Mouse (Mus musculus): Measurements from ENCODE around the gene Dnajc13.
A peak's percentile ranks its signal among the peaks of the same experiment; 100 is the strongest.

The Dnajc13 gene

DNA sequence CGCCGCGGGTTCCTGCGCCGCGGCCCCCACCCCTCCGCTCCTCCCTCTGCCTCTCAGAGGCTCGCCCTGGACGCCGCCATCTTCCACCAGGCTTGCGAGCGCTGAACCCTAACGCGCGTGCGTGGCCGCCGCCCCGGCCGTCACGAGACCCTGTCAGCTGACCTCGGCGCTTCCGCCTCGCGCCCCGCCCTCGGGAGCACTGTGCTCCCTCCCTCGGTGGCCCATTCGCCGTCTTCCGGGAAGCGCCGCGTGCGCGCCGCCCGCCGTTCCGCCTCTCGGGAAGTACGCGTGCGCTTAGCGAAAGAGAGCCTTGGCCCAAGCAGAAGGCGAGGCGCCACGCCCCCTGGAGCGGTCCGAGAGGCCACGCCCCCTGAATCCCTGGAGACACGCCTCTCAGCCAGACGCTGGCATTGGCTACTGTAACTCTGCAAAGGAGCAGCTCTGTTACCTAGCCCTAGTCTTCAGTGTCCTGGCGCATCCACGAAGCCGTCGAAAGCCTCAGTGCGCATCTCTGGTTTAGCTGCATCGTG is at the start of gene Dnajc13:
Gene Dnajc13 (minus strand): TSS at position 108 of the 530 bp plus-strand sequence.
- peak; percentile 96 to 98 for DNase-seq

DNA sequence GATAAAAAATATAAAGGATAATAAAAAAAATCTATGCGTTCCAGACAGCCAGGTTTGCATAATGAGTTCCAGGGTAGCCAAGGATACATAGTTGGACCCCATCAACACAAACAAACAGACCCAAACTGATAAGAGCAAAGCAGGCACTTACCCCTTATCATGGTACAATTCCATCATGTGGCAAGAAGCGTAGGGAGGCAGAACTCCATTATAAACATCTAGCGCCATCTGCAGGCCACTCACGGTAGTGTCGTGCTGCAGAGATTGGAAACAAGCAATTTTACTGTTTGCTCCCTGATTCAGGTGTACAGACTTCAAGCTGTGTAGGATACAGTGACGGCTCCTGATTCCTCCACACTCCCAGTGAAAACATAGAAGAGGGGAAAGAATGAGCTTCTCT is 44.0 kb upstream of the Dnajc13 start:
- DNase-seq = peak; percentile 66 to 79

DNA sequence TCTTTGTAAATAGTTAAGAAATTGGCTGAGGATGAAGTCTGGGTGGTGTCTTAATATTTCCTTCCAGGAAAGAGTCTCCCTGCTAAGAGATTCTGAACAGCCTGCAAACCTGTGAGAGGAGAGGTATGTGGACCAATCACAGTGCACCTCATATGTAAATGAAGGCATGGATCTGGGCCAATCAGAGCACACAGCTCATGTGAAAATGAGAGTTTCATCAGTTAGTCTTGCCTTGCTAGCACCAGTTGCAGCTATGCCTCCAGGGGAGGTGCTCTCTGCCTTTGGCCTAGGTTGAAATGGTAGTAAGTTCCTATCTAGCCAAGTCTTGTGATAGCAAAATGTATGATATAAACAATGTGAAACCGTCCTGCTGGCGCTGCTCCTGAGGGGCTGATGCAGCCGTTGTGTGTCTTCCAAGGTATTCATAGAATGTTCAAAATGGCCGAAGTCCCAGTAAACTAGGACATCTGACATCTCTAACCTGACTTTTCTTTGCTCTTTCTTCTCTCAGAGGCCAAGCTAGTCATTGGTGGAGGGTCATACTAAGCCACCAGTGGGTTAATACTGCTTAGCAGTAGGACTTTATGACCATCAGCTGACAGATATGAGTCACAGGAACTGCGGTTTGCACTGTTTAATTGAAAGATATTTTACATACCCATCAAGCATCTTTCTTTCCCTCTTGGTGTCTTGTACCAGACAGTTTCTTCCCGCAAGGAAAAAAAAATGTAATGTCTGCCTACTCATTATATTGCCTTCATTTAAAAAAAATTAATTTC is 42.8 kb upstream of the Dnajc13 start:
- no peak for DNase-seq

DNA sequence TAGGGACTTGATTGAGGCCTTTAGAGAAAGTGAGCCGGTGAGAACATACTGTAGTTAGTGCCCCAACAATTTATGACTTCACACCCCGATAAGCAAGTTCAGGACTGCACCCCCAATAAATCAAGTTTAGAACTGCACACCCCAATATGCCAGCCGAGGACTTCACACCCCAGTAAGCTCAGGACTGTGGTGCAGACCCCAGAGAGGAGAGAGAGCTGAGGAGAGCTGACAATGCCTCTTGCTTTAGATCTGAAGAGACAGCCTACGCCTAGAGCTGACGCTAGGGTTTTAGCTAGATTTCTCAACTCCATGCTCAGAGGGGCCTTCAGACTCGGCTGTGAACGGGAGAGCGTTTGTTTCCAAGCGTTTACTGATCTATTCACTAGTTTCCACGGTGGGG is 42.1 kb upstream of the Dnajc13 start:
- DNase-seq = no peak

DNA sequence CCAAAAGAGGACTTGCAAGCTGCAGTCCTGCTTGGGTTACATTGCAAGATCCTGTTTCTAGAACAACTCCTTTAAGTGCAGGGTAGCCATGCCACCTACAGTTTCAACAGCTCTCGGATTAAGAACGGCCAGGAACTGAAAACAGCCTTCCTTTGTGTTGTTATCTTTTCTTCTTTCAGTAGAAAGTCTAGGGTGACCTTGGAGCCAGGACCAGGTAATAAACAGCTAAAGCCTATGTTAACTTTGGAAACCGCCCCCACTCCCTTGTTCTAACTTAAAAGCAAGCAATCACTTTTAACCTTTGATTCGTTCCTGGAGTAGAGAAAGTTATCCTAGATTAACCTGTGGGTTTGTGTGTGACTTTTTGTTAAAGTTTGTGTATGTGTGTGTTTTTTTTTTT is 41.6 kb upstream of the Dnajc13 start:
- DNase-seq = no peak

DNA sequence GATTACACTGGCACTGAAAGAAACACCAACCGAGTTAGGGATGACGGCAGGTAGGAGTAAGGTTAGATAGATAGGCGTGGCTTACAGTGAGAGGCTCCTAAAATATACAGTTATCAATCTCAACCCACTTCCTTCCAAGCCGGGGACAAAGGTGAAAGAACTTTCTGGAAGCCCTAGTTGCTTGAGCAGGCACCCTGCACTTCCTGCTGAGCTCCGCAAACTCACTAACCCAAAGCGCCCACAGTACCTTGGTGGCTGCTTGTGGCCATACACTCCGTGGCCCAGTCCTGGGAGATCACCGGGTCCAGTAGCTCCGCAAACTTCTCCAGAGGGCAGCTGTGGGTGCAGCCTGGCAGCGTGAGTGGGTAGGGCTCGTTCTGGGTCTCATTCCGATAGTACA is 37.8 kb upstream of the Dnajc13 start:
- DNase-seq = no peak

DNA sequence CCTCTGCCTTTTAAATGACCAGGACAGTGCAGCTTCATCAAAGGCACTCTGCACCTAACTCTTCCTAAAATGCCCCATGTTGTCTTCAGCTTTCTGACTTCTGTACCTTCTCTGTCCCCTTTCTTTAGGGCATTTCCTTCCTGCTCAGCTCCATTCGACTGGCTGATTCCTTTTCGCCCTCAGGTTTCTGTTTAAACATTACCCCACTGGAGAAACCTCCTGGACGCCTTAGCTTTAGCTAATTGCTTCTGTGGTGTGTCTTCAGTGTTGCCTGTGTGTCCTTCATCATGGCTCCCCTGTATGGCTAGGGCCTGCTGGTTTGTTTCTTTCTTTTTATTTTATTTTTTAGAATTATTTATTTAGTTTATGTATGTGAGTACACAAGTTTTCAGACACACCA is 34.3 kb upstream of the Dnajc13 start:
- no peak for DNase-seq

DNA sequence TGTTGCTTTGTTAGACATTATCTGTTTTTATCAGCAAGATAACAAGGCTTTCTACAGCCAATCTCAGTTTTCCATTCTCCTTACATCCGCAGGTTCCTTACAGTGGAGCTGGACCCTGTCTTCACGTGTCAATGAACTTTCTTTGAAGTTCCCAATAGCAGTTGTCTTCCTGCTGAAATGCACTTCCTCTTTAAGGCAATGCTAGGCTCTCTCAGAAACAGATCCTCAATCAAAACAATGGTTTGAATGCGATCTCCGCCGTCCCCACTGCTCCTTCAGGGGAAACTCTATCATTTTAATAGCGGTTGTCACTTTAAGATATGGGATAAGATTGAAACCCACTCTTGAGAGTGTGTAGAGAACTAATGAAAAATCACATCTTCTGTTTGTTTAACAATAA is 22.2 kb upstream of the Dnajc13 start:
- no peak for DNase-seq

DNA sequence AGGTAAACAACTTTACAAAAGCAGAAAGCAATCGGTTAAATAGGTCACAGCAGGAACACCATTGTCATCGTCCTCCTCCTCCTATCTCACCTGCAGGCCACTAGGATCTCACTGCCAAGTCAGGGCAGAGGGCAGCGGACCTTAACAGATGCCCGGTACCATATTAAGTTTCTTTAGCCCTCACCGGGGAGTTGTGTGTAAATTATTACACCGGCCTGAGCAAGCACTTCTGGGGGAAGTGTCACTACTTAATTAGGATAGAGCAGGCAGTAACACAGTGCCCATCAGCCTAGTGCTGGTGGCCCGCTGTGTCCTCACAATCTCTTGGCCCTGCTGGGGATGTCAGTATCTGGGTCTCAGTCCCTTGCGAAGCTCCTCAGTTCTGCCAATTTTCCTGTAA is 19.8 kb upstream of the Dnajc13 start:
- no peak for DNase-seq

DNA sequence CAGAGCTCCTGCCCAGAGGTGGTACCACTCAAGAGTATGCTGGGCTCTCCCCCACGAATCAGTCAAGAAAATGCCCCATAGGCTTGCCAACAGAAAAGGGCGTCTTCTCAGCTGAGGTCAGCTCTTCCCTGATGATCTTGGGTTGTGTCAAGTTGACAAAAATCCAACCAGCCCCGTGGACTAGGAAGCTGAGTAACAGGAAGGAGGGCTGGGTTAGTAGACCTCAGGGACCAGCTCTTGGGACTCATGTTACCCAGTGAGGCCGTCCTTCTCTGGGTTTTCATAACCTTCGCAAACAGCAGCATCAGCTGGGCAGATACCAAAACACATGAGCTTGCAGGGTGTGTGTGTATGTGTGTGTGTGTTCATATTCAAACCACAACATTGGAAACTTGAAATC is 19.0 kb upstream of the Dnajc13 start:
- DNase-seq = no peak

DNA sequence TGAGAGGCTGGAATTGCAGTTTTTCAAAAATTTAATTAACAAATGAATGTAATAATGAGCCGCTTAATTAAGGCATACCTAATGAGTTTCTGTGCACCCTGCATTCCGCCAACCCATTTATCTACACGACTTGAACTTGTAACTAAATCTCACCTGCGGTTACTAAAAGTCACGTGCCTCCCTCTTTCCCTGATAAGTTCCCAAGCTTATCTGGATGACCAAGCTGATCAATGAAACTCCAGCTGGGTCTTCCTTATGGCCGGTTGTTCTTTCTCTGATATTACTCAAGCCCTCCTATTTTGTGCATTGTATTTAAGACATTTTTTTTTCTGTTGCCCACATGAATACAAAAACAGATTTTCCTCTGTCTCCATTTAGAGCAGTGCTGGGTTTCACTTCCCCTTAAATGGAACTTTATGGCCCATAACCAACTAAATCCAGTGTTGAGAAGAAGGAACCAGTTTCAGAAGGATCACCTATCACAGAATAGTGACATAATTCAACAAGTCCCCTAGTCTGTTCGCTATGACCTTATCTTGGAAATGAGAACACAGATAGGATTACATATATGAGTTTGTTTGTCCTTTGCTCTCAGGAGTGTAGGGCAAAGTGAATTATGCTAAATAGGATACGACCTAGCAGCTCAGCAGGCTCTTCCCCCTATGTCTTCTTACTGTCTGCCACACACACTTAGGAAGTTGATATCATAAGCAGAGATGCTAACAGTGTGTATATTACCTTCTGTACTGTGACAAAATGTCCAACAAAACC is 18.2 kb upstream of the Dnajc13 start:
- no peak for DNase-seq

DNA sequence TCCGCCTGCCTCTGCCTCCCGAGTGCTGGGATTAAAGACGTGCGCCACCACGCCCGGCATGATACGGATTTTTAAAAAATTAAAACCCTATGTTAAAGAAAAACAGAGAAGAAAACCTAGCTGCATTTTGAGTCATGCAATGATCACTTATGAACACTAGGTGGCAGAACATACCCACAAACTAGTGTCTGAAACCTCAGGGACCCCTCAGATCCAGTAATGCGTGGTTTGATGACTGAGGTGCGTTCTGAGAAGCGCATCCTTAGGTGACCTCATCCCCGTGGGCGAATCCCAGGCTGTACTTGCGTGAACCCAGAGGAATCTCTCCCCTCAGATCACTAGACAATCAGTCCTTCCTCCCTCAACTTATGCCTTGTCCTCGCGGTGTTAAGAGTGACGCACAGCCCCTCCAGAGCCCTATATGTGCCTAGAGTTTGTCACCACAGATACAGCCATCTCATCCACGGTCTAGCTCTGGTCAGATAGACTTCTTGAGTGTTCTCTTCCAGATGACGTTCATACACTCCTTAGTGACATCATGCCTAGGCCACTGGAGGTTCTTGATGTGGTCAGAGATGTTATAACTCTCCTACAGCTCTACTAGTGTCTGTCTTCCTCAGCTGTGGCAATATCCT is 14.9 kb upstream of the Dnajc13 start:
- peak; percentile 14 to 16 for DNase-seq

DNA sequence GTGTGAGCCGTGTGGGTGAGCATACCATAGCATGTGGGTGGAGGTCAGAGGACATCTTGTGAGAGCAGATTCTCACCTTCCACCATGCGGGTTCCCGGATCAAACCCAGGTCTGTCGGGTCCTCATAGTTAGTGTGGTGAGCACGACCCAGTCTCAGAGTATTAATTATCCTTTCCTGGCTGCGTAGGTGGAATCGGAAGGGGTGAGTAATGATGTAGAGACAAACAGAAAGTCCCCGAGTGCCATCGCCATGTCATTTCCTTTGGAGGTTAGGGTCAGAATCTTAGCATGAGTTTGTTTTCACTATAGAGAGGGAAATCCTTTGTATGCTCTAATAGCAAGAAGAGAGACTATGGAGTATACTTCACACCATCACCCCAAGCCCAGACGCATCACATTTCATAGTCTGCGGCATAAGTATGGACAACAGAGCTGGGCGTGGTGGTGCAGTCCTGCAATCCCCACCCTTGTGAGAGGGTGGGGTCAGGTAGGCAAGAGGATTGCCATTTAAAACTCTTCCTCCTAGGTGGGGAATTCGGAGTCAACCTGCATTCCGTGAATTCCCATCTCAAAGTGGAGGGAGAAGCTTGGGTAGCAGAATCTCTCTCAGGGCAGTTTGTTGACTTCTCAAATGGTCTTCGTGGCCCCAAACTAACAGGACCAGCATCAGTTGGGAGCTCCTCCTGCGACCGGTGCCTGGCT is 12.5 kb upstream of the Dnajc13 start:
- no peak for DNase-seq

DNA sequence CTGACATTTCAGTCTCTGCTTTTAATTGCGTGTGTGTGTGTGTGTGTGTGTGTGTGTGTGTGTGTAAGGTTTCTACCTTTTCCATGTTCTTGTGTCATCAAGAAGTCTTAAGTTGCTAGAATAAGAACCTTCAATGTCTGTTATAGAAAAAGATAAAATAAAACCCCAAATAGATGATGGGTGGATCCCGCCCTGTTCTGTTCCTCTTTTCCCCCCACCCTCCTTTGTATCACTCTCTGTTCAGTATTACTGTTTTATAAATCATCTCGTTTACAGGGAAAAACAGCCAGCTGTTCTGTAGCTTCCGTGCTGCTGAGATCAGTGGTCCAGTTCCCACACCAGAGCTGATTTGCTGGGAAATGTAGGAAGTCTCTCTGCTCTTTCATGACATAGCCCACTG is 9.3 kb upstream of the Dnajc13 start:
- DNase-seq = no peak

DNA sequence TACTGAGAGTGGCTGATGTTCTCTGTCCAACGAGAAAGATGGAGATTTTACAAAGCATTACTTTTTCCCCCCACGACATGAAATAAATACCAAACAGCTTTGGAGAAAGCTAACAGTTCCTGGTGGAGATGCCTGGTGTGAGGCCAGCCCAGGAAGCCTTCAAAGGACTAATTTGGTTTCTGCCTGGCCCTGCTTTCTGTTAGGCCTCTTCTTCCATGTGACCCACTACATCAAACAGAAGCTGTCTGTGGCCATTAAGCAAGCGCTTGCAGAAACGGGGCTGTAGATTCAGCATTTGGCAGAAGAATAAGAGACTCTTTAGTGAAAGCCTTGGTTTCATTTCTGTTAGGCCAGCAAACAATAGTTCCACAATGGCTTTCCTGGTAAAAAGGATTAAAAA is 8.9 kb upstream of the Dnajc13 start:
- DNase-seq = no peak

DNA sequence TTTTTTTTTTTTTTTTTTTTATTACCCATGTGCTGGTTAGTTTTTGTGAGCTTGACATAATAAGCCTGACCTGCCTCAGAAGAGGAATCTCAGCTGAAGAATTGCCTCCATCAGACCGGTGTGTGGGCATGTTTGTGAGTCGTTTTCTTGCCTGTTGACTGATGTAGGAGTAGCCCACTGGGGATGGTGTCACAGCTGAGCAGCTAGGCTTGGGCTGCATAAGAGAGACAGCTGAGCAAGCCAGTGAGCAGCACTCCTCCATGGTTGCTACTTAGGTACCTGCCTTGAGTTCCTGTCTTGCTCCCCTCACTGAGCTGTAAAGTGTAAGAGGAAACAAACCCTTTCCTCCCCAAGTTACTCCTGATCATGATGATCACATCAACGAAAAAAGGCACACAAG is 7.2 kb upstream of the Dnajc13 start:
- no peak for DNase-seq

DNA sequence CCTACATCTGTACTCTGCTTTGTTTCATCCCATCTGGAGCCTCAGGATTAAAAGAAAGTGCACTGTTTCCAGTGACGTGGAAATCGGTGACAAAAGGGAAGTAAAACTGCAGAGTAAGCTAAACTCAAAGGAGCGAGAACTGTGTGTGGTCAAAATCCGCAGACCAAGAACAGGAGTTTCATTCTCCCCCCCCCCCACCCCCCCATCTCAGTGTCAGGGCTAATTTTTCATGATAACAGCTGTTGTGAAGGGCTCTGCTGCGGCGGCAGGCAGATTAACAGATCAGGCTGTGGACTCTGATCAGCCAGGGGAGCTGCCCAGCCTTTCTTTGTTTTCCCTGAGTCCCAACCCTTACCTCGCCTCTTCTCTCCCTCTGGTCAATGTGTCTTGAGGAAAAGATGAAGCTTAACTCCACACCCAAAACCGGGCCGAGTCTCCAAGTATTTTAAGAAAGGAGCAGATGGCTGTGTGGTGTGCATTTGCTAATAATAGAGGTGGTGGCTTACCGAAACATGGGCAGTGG is 6.7 kb upstream of the Dnajc13 start:
- DNase-seq = no peak

DNA sequence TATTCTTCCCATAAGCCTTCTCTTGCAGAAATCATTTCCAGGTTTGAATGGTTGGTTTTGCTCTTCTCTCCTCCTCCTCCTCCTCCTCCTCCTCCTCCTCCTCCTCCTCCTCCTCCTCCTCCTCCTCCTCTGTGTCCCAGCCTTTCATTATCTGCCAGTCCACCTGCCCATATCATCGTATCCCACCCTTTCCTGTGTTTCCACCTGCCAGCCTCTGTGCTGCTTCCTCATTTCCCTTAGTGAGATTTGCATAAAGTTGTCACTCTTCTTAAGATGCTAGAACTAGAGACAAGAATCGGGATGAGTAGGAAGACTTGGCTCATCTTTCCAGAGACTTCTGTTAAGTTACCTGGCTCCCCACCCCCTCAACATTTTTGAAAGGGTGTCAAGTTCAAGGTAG is 1.8 kb upstream of the Dnajc13 start:
- no peak for DNase-seq

DNA sequence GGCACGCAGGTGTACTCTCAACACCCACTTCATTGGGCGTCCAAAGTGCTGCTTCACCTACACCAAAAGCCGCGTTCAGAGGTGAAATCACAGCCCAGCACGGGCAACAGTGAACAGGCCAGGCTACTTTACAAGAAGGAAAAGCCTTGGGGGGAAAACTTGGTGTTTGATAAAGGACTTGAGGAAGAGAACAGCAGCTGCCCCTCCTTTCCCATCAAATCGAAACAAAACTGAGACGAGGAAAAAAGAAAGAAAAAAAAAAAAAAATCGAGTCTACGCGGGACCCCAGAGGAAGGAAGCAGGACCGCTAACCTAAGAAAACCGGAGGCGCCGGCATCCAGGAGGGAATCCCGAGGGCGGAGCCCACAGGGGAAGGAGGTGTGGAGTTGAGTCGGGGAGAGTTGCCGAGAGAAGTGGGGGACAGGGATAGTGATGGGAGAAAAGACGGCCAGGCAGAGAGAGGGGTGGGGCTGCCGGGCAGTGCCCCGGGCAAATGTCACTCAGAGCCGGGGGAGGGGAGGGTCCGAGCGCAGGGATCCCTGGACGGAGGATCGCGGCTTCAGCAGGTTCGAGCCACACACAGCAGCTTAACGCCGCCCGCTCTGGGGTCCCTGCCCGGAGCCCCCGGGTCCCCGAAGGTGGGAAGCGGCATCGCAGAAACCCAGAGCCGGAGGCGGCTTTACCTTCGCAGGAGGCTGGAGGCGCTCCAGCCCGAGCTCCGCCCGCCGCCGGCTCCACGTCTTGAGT is 541 bp downstream of the Dnajc13 start:
- DNase-seq = no peak

DNA sequence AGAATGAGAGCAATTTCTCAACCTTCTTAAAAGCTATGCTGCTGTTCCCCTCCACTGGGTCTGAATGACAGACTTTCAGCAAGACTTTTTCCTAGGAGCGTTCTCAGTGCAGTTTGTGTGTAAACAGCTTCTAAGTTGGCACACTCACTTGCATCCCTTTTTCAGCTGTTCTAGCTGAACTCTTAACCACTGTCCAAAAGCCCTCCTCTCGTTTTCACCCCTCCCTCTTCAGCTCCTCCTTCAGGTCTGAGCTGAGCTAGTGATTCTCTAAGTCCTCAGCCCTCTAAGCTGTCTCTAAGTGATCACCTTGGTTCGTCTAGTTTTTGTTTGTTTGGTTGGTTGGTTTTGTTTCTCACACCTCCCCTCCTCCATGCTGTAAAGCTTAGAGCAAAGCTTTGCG is 2.4 kb downstream of the Dnajc13 start:
- DNase-seq = no peak

DNA sequence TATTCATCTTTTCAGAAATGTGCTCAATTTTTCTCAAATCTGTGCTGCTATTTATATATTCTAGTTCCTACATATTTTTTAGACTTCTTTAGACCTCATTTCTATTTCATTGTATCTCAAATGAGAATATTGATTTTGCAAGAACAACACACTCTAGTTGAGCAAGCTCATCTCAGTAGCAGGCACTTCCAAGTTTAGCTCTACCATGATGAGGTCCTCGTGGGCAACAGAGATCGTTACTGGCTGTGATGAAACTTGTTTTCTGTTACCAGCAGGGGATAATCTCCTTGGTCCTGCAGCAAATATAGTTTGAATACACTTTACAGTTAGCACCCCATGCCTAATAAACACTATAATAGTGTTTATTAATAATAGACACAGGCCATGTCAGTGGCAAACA is 6.6 kb downstream of the Dnajc13 start:
- DNase-seq = no peak
